Mouse (Mus musculus): ENCODE results near the gene Vgll4. TPM values are rescaled to one million over a fixed set of nuclear protein-coding genes. Genes with fewer than 3 reads are reported as not detected.

Vgll4 gene
- polyA plus RNA-seq (2012; rRNA removed), result 35.3 and 36.4 TPM in 2 replicates

DNA sequence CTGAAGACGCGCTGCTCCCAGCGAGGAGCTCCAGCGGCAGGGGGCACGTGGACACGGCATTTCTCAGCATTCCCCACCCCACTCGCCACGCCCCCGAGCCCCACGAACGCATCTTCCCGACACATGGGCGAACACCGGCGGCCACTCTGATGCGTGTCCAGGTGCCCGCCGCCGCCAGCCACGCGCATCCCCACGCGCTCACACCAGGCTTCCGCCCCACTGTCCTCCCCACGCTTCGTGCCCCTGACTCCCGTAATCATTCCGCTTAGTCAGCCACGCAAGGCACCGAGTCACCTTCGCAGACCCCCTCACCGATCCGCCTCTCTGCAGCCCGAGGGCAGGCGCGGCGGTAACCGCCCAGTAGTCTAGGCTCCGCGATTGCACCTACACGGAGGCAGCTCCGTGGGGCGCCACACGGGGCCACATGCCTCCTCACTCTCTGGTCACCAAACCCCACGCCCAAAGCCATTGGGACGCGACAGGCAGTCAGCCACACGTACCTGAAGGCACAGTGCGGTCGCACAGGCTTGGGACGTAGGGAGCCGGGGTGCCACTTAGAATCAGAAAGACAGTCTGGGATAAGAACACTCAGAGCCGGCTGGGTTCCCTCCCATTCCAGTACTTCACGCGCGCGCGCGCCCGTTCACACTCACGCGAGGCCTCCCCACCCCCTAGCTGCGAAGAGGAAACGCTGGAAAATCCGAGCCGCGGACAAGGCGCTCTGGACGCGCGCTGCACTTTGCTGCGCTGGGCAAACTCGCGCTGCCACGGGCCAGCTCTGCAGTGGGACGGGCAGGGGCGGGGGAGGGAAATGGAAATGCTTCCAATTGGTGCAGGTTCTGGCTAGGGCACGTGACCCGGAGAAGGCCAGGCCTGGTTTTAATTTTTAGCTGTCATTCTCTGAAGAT lies at the start of gene Vgll4:
Gene Vgll4, minus strand, starts transcription at position 782 of the 908 bp plus-strand sequence.

Other genes starting within 250 kb of the Vgll4 start
- 35.7 and 40.3 TPM in 2 replicates for gene Tamm41, start 67.9 kb upstream of the Vgll4 start, polyA plus RNA-seq (2012; rRNA removed)
- gene Syn2, start 164.9 kb upstream of the Vgll4 start, polyA plus RNA-seq (2012; rRNA removed), result 106 and 111 TPM in 2 replicates